Mouse (Mus musculus) cerebellum, postnatal 4 days (tissue): ENCODE data around the gene Usp4.

Experiments used
- DNase-seq, 2 experiments: peaks; one replicate each; pipeline ENCODE4 v3.0.0; 2022; ENCODE audit warnings: low spot score in 2 of 2, mixed read lengths in 1 of 2

Gene Usp4

DNA sequence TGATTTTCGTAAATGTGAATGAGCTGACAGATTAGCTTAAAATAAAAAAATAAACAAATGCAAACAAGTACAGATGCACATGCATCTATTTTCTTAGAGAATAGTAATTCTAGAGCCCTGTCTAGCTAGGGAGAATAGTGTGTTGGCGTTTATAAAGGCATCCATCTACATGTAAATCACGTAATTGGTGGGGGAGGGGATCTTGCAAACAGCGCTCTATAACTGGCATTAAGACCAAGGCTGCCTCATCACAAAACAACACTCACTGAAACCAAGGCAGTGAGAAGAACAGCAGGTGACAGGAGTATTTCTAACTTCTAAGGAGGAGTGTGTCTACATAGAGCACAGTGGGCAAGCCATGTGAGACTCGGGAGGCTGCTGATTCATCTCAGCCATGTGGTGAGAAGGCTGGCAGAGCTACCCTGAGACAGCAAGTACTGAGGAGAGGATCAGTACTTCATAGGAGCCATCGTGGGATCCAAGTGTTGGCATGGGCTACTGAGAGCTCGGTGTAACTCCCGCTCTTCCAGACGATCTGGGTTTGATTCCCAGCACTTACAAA is 63.8 kb downstream of the Usp4 start:
- no peak for DNase-seq

DNA sequence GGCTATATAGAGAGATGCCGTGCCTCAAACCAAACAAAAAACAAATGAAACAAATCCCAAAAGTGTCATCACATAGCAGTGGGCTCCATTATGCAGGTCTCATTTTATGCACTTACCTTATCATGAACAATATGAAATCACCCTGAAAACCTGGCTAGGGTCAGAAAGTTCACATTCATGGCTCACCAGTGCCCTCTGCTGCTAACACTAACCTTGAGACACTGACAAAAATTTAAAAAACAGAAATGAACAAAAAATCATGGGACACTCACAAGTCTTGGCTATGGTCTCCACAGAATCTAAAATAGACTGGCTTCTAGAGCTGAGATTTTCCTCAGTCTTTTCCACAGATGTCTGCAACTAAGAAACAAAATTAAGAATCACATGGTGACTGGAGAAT is 64.6 kb downstream of the Usp4 start:
- no peak for DNase-seq

DNA sequence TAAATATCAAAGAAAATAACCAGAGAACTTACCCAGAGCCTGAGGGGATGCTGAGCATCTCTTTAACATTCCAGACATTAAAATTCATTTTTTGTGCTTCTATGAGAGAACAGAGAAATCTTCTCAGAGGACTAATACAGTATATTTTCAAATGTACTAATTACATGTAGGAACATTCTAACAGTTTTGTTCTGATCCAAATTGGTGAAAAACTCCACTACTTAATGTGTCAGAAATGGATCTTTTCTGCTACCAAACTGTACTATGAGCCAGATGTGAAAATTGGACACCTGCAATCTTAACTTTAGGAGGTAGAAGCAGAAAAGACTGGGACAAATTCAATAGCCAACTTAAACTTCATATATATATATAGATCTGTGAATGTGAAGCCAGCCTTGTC is 80.7 kb downstream of the Usp4 start, which contains the start of gene Ccdc36:
TSS of gene Ccdc36 (minus strand) at position 101 of the 400 bp plus-strand sequence.
- no peak for DNase-seq

DNA sequence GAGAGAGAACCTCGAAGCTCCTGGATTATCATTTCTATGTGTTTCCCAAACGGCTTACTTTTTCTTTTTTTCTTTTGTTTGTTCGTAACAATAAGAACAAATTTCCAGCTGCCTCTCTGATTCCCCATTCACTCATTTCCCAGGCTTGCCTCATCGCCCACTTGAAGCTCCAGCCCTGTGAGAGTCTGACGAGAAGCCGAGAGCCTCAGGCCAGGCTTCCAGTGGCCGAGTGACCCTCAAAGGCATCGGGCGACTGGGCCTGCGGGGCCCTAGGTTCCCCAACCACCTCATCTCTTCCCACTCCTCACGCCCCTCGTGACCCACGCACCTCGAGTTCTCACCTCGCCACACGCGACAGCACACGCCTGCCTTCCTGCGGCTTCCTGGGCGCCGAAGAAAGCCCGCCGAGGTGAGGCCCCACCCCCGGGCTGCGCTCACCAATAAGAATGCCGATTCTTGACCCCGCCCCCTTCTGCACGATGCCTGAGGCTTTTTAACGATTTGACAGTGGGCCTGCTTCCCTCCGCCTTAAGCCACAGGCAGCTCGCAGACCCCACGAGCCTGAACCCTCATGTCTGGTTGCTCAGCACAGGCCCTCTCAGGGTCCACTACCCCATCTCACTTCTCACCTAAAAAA is 83.9 kb downstream of the Usp4 start:
- no peak for DNase-seq

DNA sequence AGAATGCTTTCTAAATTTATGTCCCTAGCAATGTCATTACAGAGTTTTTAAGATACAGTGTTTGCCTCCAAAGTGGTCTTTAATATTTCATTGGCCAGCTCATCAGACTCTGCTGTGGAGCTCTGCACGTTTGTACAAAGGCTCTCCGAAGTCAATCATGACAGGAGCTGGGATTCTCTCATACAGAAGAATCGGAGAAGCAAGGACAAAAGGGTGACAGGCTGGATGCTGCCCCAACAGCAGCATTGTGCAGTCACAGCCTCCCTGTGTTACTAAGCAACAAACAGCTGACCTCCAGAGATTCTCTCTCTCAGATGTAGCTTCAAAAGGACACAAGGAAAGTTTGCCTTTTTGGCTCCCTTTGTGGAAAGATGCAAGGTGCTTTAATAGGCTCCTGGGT is 88.5 kb downstream of the Usp4 start, which contains the start of gene BC048562:
TSS of gene BC048562 (plus strand) at position 301 of the 400 bp plus-strand sequence.
- no peak for DNase-seq

DNA sequence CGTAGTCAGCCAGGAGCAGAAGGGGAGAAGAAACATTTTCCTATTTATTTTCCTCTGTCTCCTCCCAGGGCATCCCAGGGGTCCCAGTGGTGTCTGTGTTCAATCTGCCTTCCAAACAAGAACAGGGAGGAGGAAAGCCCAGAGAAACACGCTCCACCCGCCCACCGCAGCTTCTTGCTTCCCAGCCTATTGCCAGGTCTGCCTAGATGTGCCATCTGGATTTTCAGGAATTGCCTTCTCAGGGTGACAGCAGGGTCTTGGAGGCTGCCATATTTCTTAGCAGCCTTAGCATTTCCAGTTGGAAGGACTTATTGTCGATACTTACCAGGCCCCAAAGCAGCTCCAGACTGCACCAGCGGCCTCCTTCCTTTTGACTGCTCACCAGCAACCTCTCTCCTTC is 91.5 kb downstream of the Usp4 start:
- no peak for DNase-seq

DNA sequence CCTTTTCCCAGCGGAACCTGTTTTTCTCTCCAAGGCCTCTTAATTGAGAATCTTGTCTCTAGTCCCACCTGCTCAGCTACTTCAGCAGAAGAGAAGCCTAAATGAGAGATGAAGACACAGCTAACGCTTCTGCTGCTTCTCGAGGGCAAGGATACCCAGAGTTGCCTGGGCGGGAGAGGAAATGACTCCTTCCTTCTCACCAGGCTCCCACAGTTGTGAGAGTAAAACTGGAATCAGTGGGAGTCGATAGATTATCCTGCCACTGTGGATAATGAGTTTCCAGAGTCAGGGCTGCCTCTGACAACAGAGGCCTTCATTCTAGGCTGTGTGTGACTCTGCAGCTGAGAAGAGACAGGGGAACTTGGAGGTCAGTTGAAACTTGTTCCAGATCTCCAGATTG is 92.8 kb downstream of the Usp4 start:
- no peak for DNase-seq

DNA sequence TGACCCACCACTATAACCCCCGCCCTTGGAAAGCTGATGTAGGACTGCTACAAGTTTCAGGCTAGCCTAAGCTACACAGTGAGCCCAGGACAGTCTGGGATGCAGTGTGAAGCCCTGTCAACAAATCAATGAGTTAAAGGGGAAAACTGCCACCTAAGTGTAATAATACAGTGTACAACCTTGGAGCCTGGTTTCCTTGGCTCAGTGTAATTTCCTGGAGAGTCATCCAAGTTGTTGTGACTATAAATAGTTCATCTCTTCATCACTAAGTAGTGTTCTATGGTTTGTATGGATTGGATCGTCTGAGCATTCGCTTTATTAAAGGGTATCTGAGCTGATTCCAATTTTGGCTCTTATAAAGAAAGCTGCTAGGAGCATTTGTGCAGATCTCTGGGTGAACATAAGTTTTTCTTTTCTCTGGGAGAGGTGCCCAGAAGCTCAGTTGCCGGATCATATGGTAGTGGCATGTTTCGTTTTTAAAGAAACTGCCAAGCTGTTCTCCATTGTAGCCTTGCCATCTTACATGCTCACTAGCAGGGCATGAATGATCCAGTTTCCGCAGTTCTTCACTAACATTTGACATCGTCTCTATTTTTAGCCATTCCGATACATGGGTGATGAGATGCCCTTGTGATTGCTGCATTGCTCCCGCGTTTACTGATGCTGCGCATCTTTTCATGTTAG is 93.7 kb downstream of the Usp4 start:
- DNase-seq = no peak
